Mouse (Mus musculus) heart, postnatal 4 days (tissue): ENCODE data around the gene Ccdc6. TPM values are rescaled to one million over a fixed set of nuclear protein-coding genes. Genes with fewer than 3 reads are reported as not detected.
"Not testable (repeated sequence)": the region's sequence is repeated elsewhere in the genome, so short reads cannot be mapped to it uniquely, and the experiment has no call there.

Source experiments
- DNase-seq: peaks from one replicate; pipeline ENCODE4 v3.0.0; 2021
- total RNA-seq, 2 experiments: library from RNA; stranded (reverse); gene quantifications; 2 replicates each; pipeline ENCODE4 v1.2.3; 2021

Gene Ccdc6
- total RNA-seq, 2 experiments from 2014 or later = 34.9 to 35.9 TPM

GRCm38 (mm10) chr10:70220971-70221370 lies 124.0 kb downstream of the Ccdc6 start:
- DNase-seq = no peak

- DNase-seq = not testable (repeated sequence)
These were observed 125.3 kb downstream of the Ccdc6 start for GRCm38 (mm10) chr10:70222231-70222630.

- no peak for DNase-seq
These were observed 127.7 kb downstream of the Ccdc6 start for GRCm38 (mm10) chr10:70224571-70224970.

- DNase-seq = no peak
These were observed 128.8 kb downstream of the Ccdc6 start for GRCm38 (mm10) chr10:70225760-70226159.

GRCm38 (mm10) chr10:70226608-70227007 lies 129.7 kb downstream of the Ccdc6 start:
- DNase-seq = no peak

GRCm38 (mm10) chr10:70230352-70230751 lies 133.4 kb downstream of the Ccdc6 start:
- peak; percentile 19 for DNase-seq

GRCm38 (mm10) chr10:70237936-70238335 lies 141.0 kb downstream of the Ccdc6 start:
- no peak for DNase-seq

Other genes starting within 250 kb of the Ccdc6 start
- under 1 TPM; 0.71 to 0.92 TPM for gene Mrln, start 107.5 kb downstream of the Ccdc6 start, total RNA-seq
- 1 to 10 TPM; 1.4 to 1.9 TPM for gene Slc16a9, start 148.0 kb downstream of the Ccdc6 start, total RNA-seq